Mouse (Mus musculus) ovary, adult 2 months (tissue): Measurements from ENCODE around the gene Gss. TPM values are rescaled to one million over a fixed set of nuclear protein-coding genes. Genes with fewer than 3 reads are reported as not detected.

Experiments
- polyA plus RNA-seq: library from polyadenylated mRNA; depleted of rRNA; stranded (reverse); fragments of >200 nt; gene quantifications from 2 replicates; pipeline ENCODE4 v1.2.3, GENCODE M21; 2012; rRNA removed

Gene Gss
- polyA plus RNA-seq = 22.9 and 32.6 TPM in 2 replicates

DNA sequence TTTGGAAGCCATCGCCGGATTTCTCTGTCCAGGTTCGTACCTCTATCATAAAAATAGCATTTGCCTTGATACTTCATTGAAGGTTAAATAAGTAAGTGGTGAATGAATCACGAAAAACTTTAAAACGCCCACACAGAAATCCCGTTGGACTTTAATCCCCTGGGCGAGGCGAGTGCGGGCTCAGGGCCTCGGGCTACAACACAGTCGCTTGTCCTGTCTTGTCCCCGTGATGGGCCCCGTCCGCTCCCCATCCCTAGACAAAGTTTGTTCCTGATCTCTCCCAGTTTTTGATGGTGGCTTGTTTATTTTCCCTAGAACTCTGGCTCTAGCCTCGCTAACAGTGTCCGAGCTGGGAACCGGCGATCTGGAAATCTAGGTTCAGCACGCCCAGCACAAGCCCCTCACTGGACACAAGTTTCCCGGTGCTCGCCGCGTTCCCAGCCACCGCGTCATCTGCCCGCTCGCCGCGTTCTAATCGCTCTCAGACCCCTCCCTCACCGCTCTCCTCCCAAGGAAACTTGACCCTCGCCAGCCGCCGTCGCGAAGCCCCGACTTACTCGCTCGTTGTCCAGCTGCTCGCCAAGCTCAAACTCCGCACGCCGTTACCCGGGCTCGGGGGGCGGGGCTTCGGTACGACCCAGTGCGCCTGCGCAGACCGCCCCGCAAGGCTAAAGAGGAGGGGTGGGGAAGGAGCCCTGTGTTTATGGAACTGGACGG is at the start of gene Gss:
TSS of gene Gss (minus strand) at position 674 of the 717 bp plus-strand sequence.

DNA sequence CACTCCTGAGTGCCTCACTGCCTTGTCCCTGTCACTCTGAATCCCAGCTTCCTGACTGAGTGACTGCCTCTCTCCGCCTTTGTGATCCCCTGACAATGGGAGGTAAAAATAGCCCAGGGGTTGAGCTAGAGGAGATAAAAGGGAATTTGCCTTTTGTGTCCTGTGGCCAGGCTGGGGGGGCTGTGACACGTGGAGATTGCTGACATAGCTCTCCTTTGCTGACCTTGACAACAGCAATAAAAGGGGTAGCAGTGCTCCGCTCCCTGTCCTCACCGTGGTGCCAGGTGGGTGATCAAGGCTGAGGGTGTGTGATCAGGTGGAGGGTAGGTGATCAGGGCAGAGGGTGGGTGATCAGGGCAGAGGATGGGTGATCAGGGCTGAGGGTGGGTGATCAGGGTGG is 18.4 kb upstream of the Gss start, which contains the start of gene Myh7b:
TSS of gene Myh7b (plus strand) at position 235 of the 400 bp plus-strand sequence.

DNA sequence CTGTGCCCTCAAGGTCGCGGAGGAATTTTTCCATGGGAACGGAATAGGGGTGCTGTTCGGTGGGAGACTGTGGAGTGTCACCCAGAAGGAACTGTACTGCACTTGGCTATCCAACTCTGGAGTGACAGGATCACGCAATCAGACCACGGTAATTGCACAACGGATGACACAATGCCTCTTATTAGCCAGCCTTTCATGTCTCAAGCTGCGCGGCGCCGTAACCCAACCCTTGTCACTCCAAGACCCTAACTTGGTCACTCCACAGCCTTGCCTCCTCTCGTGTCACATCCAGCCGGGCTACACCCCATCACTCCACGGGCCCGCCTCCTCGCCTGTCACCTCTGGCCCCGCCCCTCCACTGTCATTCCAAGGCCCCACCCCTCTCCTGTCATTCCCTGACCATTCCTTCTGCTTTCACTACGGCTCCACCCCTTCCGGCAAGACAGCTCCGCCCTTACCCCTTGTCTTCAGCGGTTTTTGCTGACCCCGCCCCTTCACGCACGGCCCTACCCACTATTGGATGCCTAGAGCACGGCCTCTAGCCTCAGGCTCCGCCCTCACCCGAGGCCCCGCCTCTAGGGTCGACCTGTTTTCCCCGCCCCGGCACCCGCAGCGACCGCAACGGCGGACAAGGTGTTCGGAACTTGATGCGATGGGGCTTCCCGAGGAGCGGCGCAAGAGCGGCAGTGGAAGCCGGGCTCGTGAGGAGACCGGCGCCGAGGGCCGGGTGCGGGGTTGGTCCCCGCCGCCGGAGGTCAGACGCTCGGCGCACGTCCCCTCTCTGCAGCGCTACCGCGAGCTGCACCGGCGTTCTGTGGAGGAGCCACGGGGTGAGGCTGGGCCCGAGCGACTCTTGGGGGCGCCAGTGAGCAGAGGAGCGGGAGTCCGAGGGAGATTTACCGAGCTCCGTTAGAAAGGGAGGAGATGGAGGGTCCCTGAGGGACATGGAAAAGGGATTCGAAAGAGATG is 74.9 kb downstream of the Gss start, which contains the start of the genes Acss2 and Ggt7:
TSS of gene Acss2 (plus strand) at position 494 of the 969 bp plus-strand sequence.
TSS of gene Ggt7 (minus strand) at position 783 of the 969 bp plus-strand sequence.

Other genes starting within 250 kb of the Gss start
- gene Pigu, start 235.4 kb downstream of the Gss start, polyA plus RNA-seq = 50.9 and 53.8 TPM in 2 replicates
- gene Trp53inp2, start 211.8 kb downstream of the Gss start, polyA plus RNA-seq = 203 and 214 TPM in 2 replicates
- 54.7 and 58.5 TPM in 2 replicates for gene Ncoa6, start 118.9 kb downstream of the Gss start, polyA plus RNA-seq
- 29.9 and 32.3 TPM in 2 replicates for gene Acss2, start 74.9 kb downstream of the Gss start, polyA plus RNA-seq
- 22.8 and 26.3 TPM in 2 replicates for gene Ggt7, start 74.6 kb downstream of the Gss start, polyA plus RNA-seq
- 0.53 and 0.97 TPM in 2 replicates for gene Myh7b, start 18.4 kb upstream of the Gss start, polyA plus RNA-seq
- gene Trpc4ap, start 99.6 kb upstream of the Gss start, polyA plus RNA-seq = 212 and 229 TPM in 2 replicates
- gene Edem2, start 136.7 kb upstream of the Gss start, polyA plus RNA-seq = 79.8 and 160 TPM in 2 replicates
- not detected in 2 replicates for gene Gm17581, start 143.1 kb upstream of the Gss start, polyA plus RNA-seq
- gene Procr, start 158.3 kb upstream of the Gss start, polyA plus RNA-seq = 11.7 and 14.6 TPM in 2 replicates
- 0.24 and 0.25 TPM in 2 replicates for gene Mmp24, start 182.5 kb upstream of the Gss start, polyA plus RNA-seq
- gene BC029722, start 226.6 kb upstream of the Gss start, polyA plus RNA-seq = 73.4 and 100 TPM in 2 replicates
- gene Eif6, start 234.1 kb upstream of the Gss start, polyA plus RNA-seq = 144 and 153 TPM in 2 replicates
- 0.03 TPM in 1 of 2 replicates, not detected in the other for gene Fam83c, start 242.0 kb upstream of the Gss start, polyA plus RNA-seq